Mouse (Mus musculus) frontal cortex, postnatal 36 days (tissue): ENCODE measurements around the gene Gm3371.
"Not testable (repeated sequence)": the region's sequence is repeated elsewhere in the genome, so short reads cannot be mapped to it uniquely, and the experiment has no call there.

Source experiments
- DNase-seq, 2 experiments: peaks; one replicate each; pipeline ENCODE4 v3.0.0; 2022; ENCODE audit warnings: low spot score in 2 of 2

The Gm3371 gene

GRCm38 (mm10) chr14:44410588-44410987 is at the start of gene Gm3371:
Gene Gm3371 (minus strand): TSS chr14:44410688.
- not testable (repeated sequence) for DNase-seq

GRCm38 (mm10) chr14:44433335-44433734 is 22.8 kb upstream of the Gm3371 start, which contains the start of gene Gm8232:
Gene Gm8232 (plus strand): TSS chr14:44433635.
- DNase-seq: not testable (repeated sequence)

- DNase-seq: not testable (repeated sequence)
These were observed 26.3 kb downstream of the Gm3371 start for GRCm38 (mm10) chr14:44384233-44384632.

- not testable (repeated sequence) for DNase-seq
These were observed 45.4 kb downstream of the Gm3371 start, which contains the start of gene Gm8229 for GRCm38 (mm10) chr14:44365057-44365456. Gene Gm8229 (plus strand): TSS chr14:44365357.

GRCm38 (mm10) chr14:44362301-44362700 is 48.2 kb downstream of the Gm3371 start:
- not testable (repeated sequence) for DNase-seq

GRCm38 (mm10) chr14:44361416-44361815 is 49.1 kb downstream of the Gm3371 start:
- DNase-seq: not testable (repeated sequence)
